Mouse (Mus musculus) midbrain, embryonic 11.5 days (tissue): Measurements from ENCODE around the gene Prg3. TPM values are rescaled to one million over a fixed set of nuclear protein-coding genes. Genes with fewer than 3 reads are reported as not detected.

Experiments used
- ATAC-seq: fragments of 200-750 bp; cut with Nextera tagmentation; 2 replicates; pipeline ENCODE4 v1.8.0; 2017; ENCODE audit warnings: moderate TSS enrichment, moderate library complexity; ENCODE audit not compliant: low FRiP score
- DNase-seq: peaks from one replicate; pipeline ENCODE4 v3.0.0; 2015; ENCODE audit warnings: low spot score; ENCODE audit errors: missing footprints
- H3K27ac ChIP-seq: fragments of 300-500 bp; sonication (generic); 2 replicates; pipeline ENCODE4 v1.5.1; 2014; ENCODE audit warnings: low read depth, low read length
- H3K27me3 ChIP-seq: fragments of 300-500 bp; sonication (generic); 2 replicates; pipeline ENCODE4 v1.6.1; 2014; ENCODE audit warnings: mild to moderate bottlenecking, low read length, moderate library complexity, mixed read lengths; ENCODE audit not compliant: control insufficient read depth, insufficient read depth
- H3K36me3 ChIP-seq: fragments of 300-500 bp; sonication (generic); 2 replicates; pipeline ENCODE4 v1.6.1; 2014; ENCODE audit warnings: mild to moderate bottlenecking, low read length, moderate library complexity, mixed read lengths; ENCODE audit not compliant: control insufficient read depth, insufficient read depth
- H3K4me1 ChIP-seq: fragments of 300-500 bp; sonication (generic); 2 replicates; pipeline ENCODE4 v1.6.1; 2014; ENCODE audit warnings: low read length; ENCODE audit not compliant: control insufficient read depth, insufficient read depth
- H3K4me2 ChIP-seq: fragments of 300-500 bp; sonication (generic); 2 replicates; pipeline ENCODE4 v1.6.1; 2014; ENCODE audit warnings: mild to moderate bottlenecking, moderate library complexity
- H3K4me3 ChIP-seq: fragments of 300-500 bp; sonication (generic); 2 replicates; pipeline ENCODE4 v1.5.1; 2014; ENCODE audit warnings: low read depth, low read length
- H3K9ac ChIP-seq: fragments of 300-500 bp; sonication (generic); 2 replicates; pipeline ENCODE4 v1.6.1; 2014; ENCODE audit warnings: low read length
- H3K9me3 ChIP-seq: fragments of 300-500 bp; sonication (generic); 2 replicates; pipeline ENCODE4 v1.6.1; 2016; ENCODE audit warnings: low read length; ENCODE audit not compliant: control insufficient read depth
- WGBS: fragments of 180-500 bp; shearing (Covaris S2); extraction: QIAGEN DNeasy Blood & Tissue Kit; methylation state at CpG from one replicate; pipeline ENCODE4 v1.1.7; 2014; 5-methylcytosine and 5-hydroxymethylcytosine counted together
- polyA plus RNA-seq: library from polyadenylated mRNA; unstranded; fragments of >200 nt; fragmentation: Nextera tagmentation; extraction: Ambion mirVana; gene quantifications from 2 replicates; pipeline ENCODE4 v1.2.1, GENCODE M21; 2014

Gene Prg3
- polyA plus RNA-seq, 1 experiment from 2014 or later, result not detected

GRCm38 (mm10) chr2:84964111-84964801, 23.8 kb upstream of the Prg3 start:
- no peak overlapping the region for H3K9ac ChIP-seq
- 90% methylated on average over 7 of the region's 7 CpGs for WGBS
- DNase-seq (no peak), ATAC-seq (no peak)
- H3K27me3 ChIP-seq, result no peaks in the 10 kb centered on the region
- H3K4me3 ChIP-seq, result no peak overlapping the region
- H3K9me3 ChIP-seq, result no peaks in the 10 kb centered on the region
- no peaks in the 10 kb centered on the region for H3K36me3 ChIP-seq
- H3K4me1 ChIP-seq, result peaks cover 7% of the 10 kb centered on the region; the same call in 1 of the 2 replicates
- H3K27ac ChIP-seq, result no peak overlapping the region
- H3K4me2 ChIP-seq, result no peak overlapping the region

- DNase-seq, result no peak
- WGBS, result 90% methylated on average over 5 of the region's 5 CpGs
- no peak overlapping the region for H3K9ac ChIP-seq
These were observed 20.6 kb upstream of the Prg3 start for GRCm38 (mm10) chr2:84967318-84967991.

GRCm38 (mm10) chr2:84975580-84975979, 12.4 kb upstream of the Prg3 start:
- no peak overlapping the region for H3K4me2 ChIP-seq
- ATAC-seq (no peak), DNase-seq (no peak)
- no peaks in the 10 kb centered on the region for H3K9me3 ChIP-seq
- H3K36me3 ChIP-seq, result no peaks in the 10 kb centered on the region
- H3K27ac ChIP-seq, result no peak overlapping the region
- 95% methylated on average over 2 of the region's 2 CpGs for whole genome bisulfite sequencing
- no peak overlapping the region for H3K9ac ChIP-seq
- H3K4me3 ChIP-seq, result no peak overlapping the region
- H3K27me3 ChIP-seq, result no peaks in the 10 kb centered on the region
- H3K4me1 ChIP-seq, result no peaks in the 10 kb centered on the region

More at GRCm38 (mm10) chr2:84967318-84967991, 20.6 kb upstream of the Prg3 start:
- Histone ChIP-seq H3K4me3 (no peak overlapping the region), H3K9me3 (no peaks in the 10 kb centered on the region), H3K27ac (no peak overlapping the region), H3K27me3 (no peaks in the 10 kb centered on the region), H3K4me2 (no peak overlapping the region), H3K36me3 (no peaks in the 10 kb centered on the region), H3K4me1 (peaks cover 7% of the 10 kb centered on the region; the same call in 1 of the 2 replicates)
- ATAC-seq, result no peak

GRCm38 (mm10) chr2:84980188-84980587, 7.8 kb upstream of the Prg3 start, which contains the start of gene Prg2:
Gene Prg2, plus strand, starts transcription at chr2:84980461.
- ATAC-seq (no peak), DNase-seq (no peak)
- Histone ChIP-seq H3K4me2 (no peak within 1 kb of the TSS), H3K27ac (no peak within 1 kb of the TSS), H3K36me3 (no peaks in the 10 kb centered on the region), H3K4me3 (no peak within 1 kb of the TSS), H3K9me3 (no peaks in the 10 kb centered on the region), H3K9ac (no peak within 1 kb of the TSS), H3K27me3 (no peaks in the 10 kb centered on the region), H3K4me1 (no peaks in the 10 kb centered on the region)
- WGBS, result 21% methylated on average over 1 of the region's 1 CpGs

- Histone ChIP-seq H3K4me3 (no peak overlapping the region), H3K9me3 (no peaks in the 10 kb centered on the region), H3K27ac (no peak overlapping the region), H3K4me1 (no peaks in the 10 kb centered on the region), H3K27me3 (no peaks in the 10 kb centered on the region), H3K36me3 (no peaks in the 10 kb centered on the region), H3K9ac (no peak overlapping the region), H3K4me2 (no peak overlapping the region)
- 94% methylated on average over 2 of the region's 2 CpGs for WGBS
- DNase-seq (no peak), ATAC-seq (no peak)
These were observed 8.4 kb downstream of the Prg3 start for GRCm38 (mm10) chr2:84996376-84996775.

- 87% methylated on average over 3 of the region's 3 CpGs for WGBS
- DNase-seq, result no peak
- Histone ChIP-seq H3K4me2 (no peak overlapping the region), H3K27me3 (no peaks in the 10 kb centered on the region), H3K4me1 (no peaks in the 10 kb centered on the region), H3K36me3 (no peaks in the 10 kb centered on the region), H3K27ac (no peak overlapping the region), H3K4me3 (no peak overlapping the region), H3K9ac (no peak overlapping the region), H3K9me3 (no peaks in the 10 kb centered on the region)
- ATAC-seq, result no peak
These were observed 11.6 kb downstream of the Prg3 start for GRCm38 (mm10) chr2:84999486-85000181.

- Histone ChIP-seq H3K4me1 (no peaks in the 10 kb centered on the region), H3K27me3 (no peaks in the 10 kb centered on the region), H3K27ac (no peak overlapping the region), H3K9me3 (no peaks in the 10 kb centered on the region), H3K4me3 (no peak overlapping the region), H3K4me2 (no peak overlapping the region), H3K9ac (no peak overlapping the region), H3K36me3 (no peaks in the 10 kb centered on the region)
- ATAC-seq (no peak), DNase-seq (no peak)
- WGBS, result 68% methylated on average over 13 of the region's 13 CpGs
These were observed 13.5 kb downstream of the Prg3 start for GRCm38 (mm10) chr2:85001497-85001896.

GRCm38 (mm10) chr2:85002575-85002974, 14.6 kb downstream of the Prg3 start:
- no peak for ATAC-seq
- Histone ChIP-seq H3K4me1 (no peaks in the 10 kb centered on the region), H3K27ac (no peak overlapping the region), H3K27me3 (no peaks in the 10 kb centered on the region), H3K9me3 (no peaks in the 10 kb centered on the region), H3K36me3 (no peaks in the 10 kb centered on the region), H3K4me2 (no peak overlapping the region), H3K9ac (no peak overlapping the region), H3K4me3 (no peak overlapping the region)
- DNase-seq, result no peak
- 89% methylated on average over 8 of the region's 8 CpGs for whole genome bisulfite sequencing

GRCm38 (mm10) chr2:85004341-85004740, 16.3 kb downstream of the Prg3 start:
- DNase-seq, result no peak
- H3K9ac ChIP-seq, result no peak overlapping the region
- no peaks in the 10 kb centered on the region for H3K27me3 ChIP-seq
- no peak overlapping the region for H3K4me2 ChIP-seq
- no peak overlapping the region for H3K27ac ChIP-seq
- no peaks in the 10 kb centered on the region for H3K9me3 ChIP-seq
- no peaks in the 10 kb centered on the region for H3K36me3 ChIP-seq
- WGBS, result 87% methylated on average over 4 of the region's 4 CpGs
- no peak for ATAC-seq
- H3K4me1 ChIP-seq, result no peaks in the 10 kb centered on the region
- no peak overlapping the region for H3K4me3 ChIP-seq
